Mouse (Mus musculus) heart, postnatal 25 days (tissue): ENCODE results near the gene Prickle2. TPM values are rescaled to one million over a fixed set of nuclear protein-coding genes. Genes with fewer than 3 reads are reported as not detected.

ENCODE experiments used
- DNase-seq: peaks from one replicate; pipeline ENCODE4 v3.0.0; 2022; ENCODE audit warnings: low spot score
- intact Hi-C: fragments of 180-260 bp; cut with DNase I; formaldehyde crosslinking; loops from one replicate; pipeline ENCODE4 v1.15.1; 2025
- total RNA-seq, 2 experiments: library from RNA; stranded (reverse); gene quantifications; 2 replicates each; pipeline ENCODE4 v1.2.3; 2021

Prickle2 gene
- total RNA-seq, 2 experiments from 2014 or later: 6.0 to 6.1 TPM

GRCm38 (mm10) chr6:92415405-92415755, 290.6 kb downstream of the Prickle2 start:
- intact Hi-C loops: no loop called here
- DNase-seq: no peak

GRCm38 (mm10) chr6:92414478-92415404, 291.2 kb downstream of the Prickle2 start:
- intact Hi-C loops: no loop called here
- no peak for DNase-seq

- no peak for DNase-seq
- intact Hi-C loops: no loop called here
Measured at GRCm38 (mm10) chr6:92413982-92414381, 292.0 kb downstream of the Prickle2 start.

GRCm38 (mm10) chr6:92409788-92410187, 296.2 kb downstream of the Prickle2 start:
- intact Hi-C loops: no loop called here
- DNase-seq: no peak

DNA sequence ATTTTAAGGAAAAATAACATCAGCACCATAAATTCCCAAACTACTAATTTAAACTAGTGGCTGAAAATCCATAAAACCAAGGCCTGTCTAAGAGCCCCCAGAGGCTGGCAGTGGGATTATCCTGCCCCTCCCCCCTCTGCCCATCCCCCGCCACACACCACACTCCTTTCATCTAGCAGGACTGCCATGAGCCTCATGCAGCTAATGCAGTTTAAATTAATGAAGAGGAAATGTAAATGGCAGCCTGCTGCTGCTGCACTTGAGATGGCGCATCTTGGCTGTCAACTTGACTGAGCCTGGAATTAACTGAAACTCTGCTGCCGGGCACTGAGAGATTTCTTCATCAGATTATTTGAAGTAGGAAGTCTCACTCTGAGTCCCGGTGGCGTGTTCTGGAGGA, 298.7 kb downstream of the Prickle2 start:
- DNase-seq: no peak

DNA sequence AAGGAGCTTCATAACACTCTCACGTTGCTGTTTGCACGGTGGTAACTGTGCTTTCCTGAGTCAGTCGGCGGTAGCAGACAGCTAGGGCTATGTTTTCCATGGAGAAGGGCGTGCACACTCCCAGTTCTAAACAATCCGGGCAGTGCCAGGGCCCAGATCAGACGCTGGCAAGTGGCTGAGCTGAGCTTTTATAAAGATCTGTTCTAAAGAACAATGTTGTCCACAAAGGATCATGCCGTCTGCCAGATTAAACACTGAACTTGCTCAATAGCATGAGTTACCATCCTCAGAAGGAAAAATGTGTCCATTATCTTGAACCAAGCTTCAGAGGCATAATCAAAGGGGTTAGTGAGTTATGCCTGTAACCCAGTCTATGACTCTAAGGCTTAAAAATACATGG, 300.4 kb downstream of the Prickle2 start:
- no peak for DNase-seq
- intact Hi-C loops: no loop called here

More for the DNA sequence above, 298.7 kb downstream of the Prickle2 start:
- intact Hi-C loops: no loop called here

DNA sequence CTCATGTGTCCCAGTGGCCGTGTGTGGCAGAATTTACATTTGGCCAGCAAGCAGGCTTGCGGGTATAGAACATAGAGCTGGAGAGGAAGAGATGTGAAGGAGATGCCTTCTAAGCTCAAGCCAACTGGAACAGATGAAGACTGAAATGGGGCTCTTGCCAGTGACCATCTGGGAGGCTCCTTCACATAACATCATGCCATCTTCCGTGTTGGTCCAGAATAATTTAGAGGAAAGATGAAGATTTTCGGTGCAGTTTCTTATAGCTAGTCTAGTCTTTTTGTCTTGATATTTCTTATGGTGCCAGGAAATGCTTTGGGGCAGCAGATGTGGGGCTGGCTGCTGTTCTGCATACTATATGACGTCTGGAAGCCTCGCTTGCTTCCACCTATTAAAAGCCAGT, 308.1 kb downstream of the Prickle2 start:
- no peak for DNase-seq
- intact Hi-C loops: no loop called here

DNA sequence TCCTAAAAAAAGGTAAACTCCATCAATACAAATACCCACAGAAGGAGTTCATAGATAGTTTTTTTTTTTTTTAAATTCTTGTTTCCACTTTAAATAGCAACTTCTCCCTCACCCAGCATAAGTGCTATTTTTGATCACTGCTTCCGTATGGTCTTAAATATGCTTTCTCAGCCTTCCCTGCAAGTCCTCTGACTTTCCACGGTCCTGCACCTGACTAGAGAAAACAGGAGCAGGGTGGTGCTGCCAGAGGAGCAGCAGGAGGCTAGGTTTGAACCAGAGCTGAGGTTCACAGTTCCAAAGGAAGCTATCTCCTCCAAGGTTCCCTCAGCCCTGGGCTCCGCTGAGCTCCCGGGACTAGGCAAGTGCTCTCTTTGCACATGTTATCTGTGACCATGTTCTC, 310.4 kb downstream of the Prickle2 start:
- intact Hi-C loops: no loop called here

DNA sequence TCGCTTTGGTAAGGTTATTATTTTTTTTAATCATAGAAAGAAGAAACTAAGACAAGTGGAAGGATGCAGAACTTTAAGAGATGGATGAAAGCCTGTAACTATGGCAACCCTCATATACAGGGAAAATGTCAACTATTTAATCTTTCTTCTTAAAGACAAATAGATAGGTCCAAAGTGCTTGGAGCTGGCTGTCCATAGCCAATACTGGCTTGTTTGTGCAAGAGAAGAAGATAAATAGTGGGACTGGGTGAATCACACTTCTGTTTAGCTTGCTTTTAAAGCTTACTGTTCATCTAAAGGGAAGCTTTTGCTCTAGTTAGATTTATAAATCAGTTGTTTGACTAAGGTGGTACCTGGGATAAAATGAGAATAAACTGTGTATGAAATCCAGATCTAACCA, 310.8 kb downstream of the Prickle2 start:
- intact Hi-C loops: no loop called here
- no peak for DNase-seq

More for the DNA sequence above, 310.4 kb downstream of the Prickle2 start:
- no peak for DNase-seq

DNA sequence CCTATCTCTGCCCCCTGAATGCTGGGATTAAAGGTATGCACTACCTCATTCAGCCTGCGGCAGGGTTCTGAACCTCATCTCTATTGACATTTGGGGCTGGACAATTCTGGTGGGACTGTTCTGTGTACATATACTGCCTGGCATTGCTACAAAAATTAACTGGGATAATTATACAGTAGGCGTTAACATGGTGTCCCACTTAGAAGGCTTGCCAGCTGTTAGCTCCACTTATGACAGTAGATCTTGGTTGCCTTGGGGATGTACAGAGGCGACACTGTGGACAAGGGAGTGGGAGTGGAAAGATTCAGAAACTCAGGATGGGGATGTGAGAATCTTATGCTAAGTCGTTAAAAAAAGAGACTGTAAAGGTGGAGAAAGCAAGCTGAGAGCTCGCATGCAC, 311.3 kb downstream of the Prickle2 start:
- intact Hi-C loops: no loop called here
- no peak for DNase-seq

- intact Hi-C loops: no loop called here
- DNase-seq: no peak
Measured at GRCm38 (mm10) chr6:92390321-92390720, 315.6 kb downstream of the Prickle2 start.

GRCm38 (mm10) chr6:92388681-92389080, 317.3 kb downstream of the Prickle2 start:
- intact Hi-C loops: no loop called here
- no peak for DNase-seq

- intact Hi-C loops: no loop called here
- no peak for DNase-seq
Measured at GRCm38 (mm10) chr6:92383196-92383782, 322.7 kb downstream of the Prickle2 start.

- intact Hi-C loops: no loop called here
Measured at GRCm38 (mm10) chr6:92381085-92381484, 324.9 kb downstream of the Prickle2 start.

DNA sequence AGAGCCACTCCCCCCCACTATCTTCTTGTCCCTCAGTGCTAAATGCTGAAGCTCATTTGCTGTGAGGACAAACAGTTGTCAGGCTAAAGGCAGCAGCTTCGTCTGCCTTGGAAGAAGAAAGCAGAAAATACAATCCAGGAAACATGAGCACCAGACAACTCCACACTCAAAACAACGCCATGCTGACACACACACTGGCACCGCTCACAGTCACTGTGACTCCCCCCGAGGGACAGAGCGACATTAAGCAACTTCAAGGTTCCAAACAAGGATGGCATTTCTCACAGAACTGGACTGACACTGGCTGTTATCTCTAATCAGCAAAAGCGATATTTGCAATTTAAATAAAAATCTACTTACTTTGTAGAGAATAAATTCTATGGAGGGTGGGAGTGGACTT, 331.1 kb downstream of the Prickle2 start:
- no peak for DNase-seq
- intact Hi-C loops: no loop called here

More at GRCm38 (mm10) chr6:92381085-92381484, 324.9 kb downstream of the Prickle2 start:
- no peak for DNase-seq

- DNase-seq: no peak
Measured at GRCm38 (mm10) chr6:92370896-92371295, 335.1 kb downstream of the Prickle2 start.

GRCm38 (mm10) chr6:92347278-92348028, 358.5 kb downstream of the Prickle2 start:
- no peak for DNase-seq
- intact Hi-C loops: no loop called here

More at GRCm38 (mm10) chr6:92370896-92371295, 335.1 kb downstream of the Prickle2 start:
- intact Hi-C loops: no loop called here

GRCm38 (mm10) chr6:92346729-92347128, 359.2 kb downstream of the Prickle2 start:
- no peak for DNase-seq
- intact Hi-C loops: no loop called here

- DNase-seq: no peak
- intact Hi-C loops: no loop called here
Measured at GRCm38 (mm10) chr6:92345151-92345550, 360.8 kb downstream of the Prickle2 start.

GRCm38 (mm10) chr6:92344588-92344987, 361.4 kb downstream of the Prickle2 start:
- no peak for DNase-seq
- intact Hi-C loops: no loop called here
